Mouse (Mus musculus) stomach, postnatal 0 days (tissue): ENCODE data around the gene Smarcb1.

Source experiments
- CTCF ChIP-seq: IDR thresholded peaks from 2 replicates; pipeline ENCODE4 v1.5.1; 2016; ENCODE audit warnings: antibody characterized with exemption, low read depth, mild to moderate bottlenecking, moderate library complexity
- EP300 ChIP-seq: optimal IDR thresholded peaks from 2 replicates; pipeline ENCODE3; 2016; ENCODE audit warnings: antibody characterized with exemption

GRCm38 (mm10) chr10:75882433-75883231, 38.8 kb downstream of the Smarcb1 start:
- TF ChIP-seq CTCF, result no peak
- no peak for TF ChIP-seq EP300
